Mouse (Mus musculus) CH12.LX (cell line): ENCODE results near the gene 1700013G24Rik. TPM values are rescaled to one million over a fixed set of nuclear protein-coding genes. Genes with fewer than 3 reads are reported as not detected.

Experiments
- DNase-seq: peaks from one replicate; pipeline ENCODE4 v3.0.0-alpha.2; 2013; ENCODE audit errors: extremely low read depth
- H3K27ac ChIP-seq: 2 replicates; pipeline ENCODE4 v1.5.1; 2012; ENCODE audit warnings: low read depth, mild to moderate bottlenecking, control low read depth, moderate library complexity; ENCODE audit not compliant: insufficient read depth
- H3K27me3 ChIP-seq: replicated peaks from 2 replicates; pipeline ENCODE3; 2012; ENCODE audit warnings: inconsistent platforms
- H3K36me3 ChIP-seq, 2 experiments: replicated peaks in 1 of 2; 2 replicates each; pipeline versions ENCODE3 to v1.6.1; 2012; ENCODE audit warnings: inconsistent platforms in 1 of 2, low read length in 1 of 2, mild to moderate bottlenecking in 1 of 2, mixed read lengths in 1 of 2, moderate library complexity in 1 of 2; ENCODE audit not compliant: control insufficient read depth in 1 of 2, insufficient read depth in 1 of 2
- H3K4me1 ChIP-seq, 2 experiments: 2 replicates each; pipeline ENCODE4 v1.6.1; 2012; ENCODE audit warnings: inconsistent platforms in 1 of 2, moderate library complexity in 1 of 2; ENCODE audit not compliant: insufficient read depth in 2 of 2, control insufficient read depth in 1 of 2
- H3K4me2 ChIP-seq: 2 replicates; pipeline ENCODE4 v1.6.1; 2012; ENCODE audit warnings: low read depth, mild to moderate bottlenecking, control low read depth; ENCODE audit not compliant: poor library complexity, insufficient read depth, severe bottlenecking
- H3K4me3 ChIP-seq, 3 experiments: fragments of 150-350 bp in 1 of 3; sonication (generic) in 1 of 3; replicated peaks in 1 of 3; 2 replicates each; pipeline versions ENCODE3 to v1.5.1; 2011 to 2012; ENCODE audit warnings: low read depth in 2 of 3, low read length in 2 of 3, mild to moderate bottlenecking in 2 of 3, moderate library complexity in 2 of 3, control low read depth in 1 of 3, improper control_type of control experiment in 1 of 3, inconsistent platforms in 1 of 3, mixed read lengths in 1 of 3; ENCODE audit not compliant: poor library complexity in 1 of 3
- H3K79me2 ChIP-seq: replicated peaks from 2 replicates; pipeline ENCODE4 v1.6.1; 2012; ENCODE audit warnings: mild to moderate bottlenecking, moderate library complexity; ENCODE audit not compliant: control insufficient read depth, poor library complexity, insufficient read depth, severe bottlenecking; ENCODE audit errors: extremely low read depth
- H3K9ac ChIP-seq: 2 replicates; pipeline ENCODE4 v1.6.1; 2012; ENCODE audit warnings: low read depth, mild to moderate bottlenecking, control low read depth, moderate library complexity; ENCODE audit not compliant: insufficient read depth
- H3K9me3 ChIP-seq: replicated peaks from 2 replicates; pipeline ENCODE3; 2012; ENCODE audit warnings: low read length, inconsistent platforms, mixed read lengths
- CHD1 ChIP-seq: IDR thresholded peaks from 2 replicates; pipeline ENCODE4 v1.6.1; 2012; ENCODE audit warnings: low read depth, low read length, improper control_type of control experiment, inconsistent platforms
- CTCF ChIP-seq, 2 experiments: IDR thresholded peaks in 1 of 2; conservative IDR thresholded peaks in 1 of 2; 2 replicates each; pipeline ENCODE4 v1.5.1; 2011 to 2012; ENCODE audit warnings: low read depth in 2 of 2, low read length in 2 of 2, improper control_type of control experiment in 1 of 2, inconsistent platforms in 1 of 2, mild to moderate bottlenecking in 1 of 2, moderate library complexity in 1 of 2
- GABPA ChIP-seq: IDR thresholded peaks from 2 replicates; pipeline ENCODE4 v1.6.1; 2012; ENCODE audit warnings: low read depth, low read length, improper control_type of control experiment, inconsistent platforms; ENCODE audit not compliant: insufficient replicate concordance
- JUND ChIP-seq: conservative IDR thresholded peaks from 2 replicates; pipeline ENCODE4 v1.6.1; 2011; ENCODE audit warnings: low read depth, low read length, improper control_type of control experiment
- KAT2A ChIP-seq: IDR thresholded peaks from 2 replicates; pipeline ENCODE4 v1.6.1; 2012; ENCODE audit warnings: low read length, improper control_type of control experiment, inconsistent platforms; ENCODE audit not compliant: insufficient replicate concordance
- MAX ChIP-seq: IDR thresholded peaks from 2 replicates; pipeline ENCODE4 v1.6.1; 2011; ENCODE audit warnings: low read length, improper control_type of control experiment
- MAZ ChIP-seq: IDR thresholded peaks from 2 replicates; pipeline ENCODE4 v1.6.1; 2012; ENCODE audit warnings: low read depth, mild to moderate bottlenecking, inconsistent platforms, low read length, improper control_type of control experiment, moderate library complexity
- MXI1 ChIP-seq: IDR thresholded peaks from 2 replicates; pipeline ENCODE4 v1.6.1; 2011; ENCODE audit warnings: mild to moderate bottlenecking, low read depth, low read length, improper control_type of control experiment
- NELFE ChIP-seq: IDR thresholded peaks from 2 replicates; pipeline ENCODE4 v1.6.1; 2011; ENCODE audit warnings: low read depth, low read length, improper control_type of control experiment
- POLR2AphosphoS2 ChIP-seq: IDR thresholded peaks from 2 replicates; pipeline ENCODE4 v1.6.1; 2011; ENCODE audit warnings: low read depth, low read length, improper control_type of control experiment
- SIN3A ChIP-seq: IDR thresholded peaks from 2 replicates; pipeline ENCODE4 v1.6.1; 2012; ENCODE audit warnings: low read length, improper control_type of control experiment, inconsistent platforms
- USF1 ChIP-seq: IDR thresholded peaks from 2 replicates; pipeline ENCODE4 v1.6.1; 2014; ENCODE audit warnings: low read depth, mild to moderate bottlenecking, inconsistent platforms, low read length, improper control_type of control experiment
- ZKSCAN1 ChIP-seq: IDR thresholded peaks from 2 replicates; pipeline ENCODE4 v1.6.1; 2012; ENCODE audit warnings: low read depth, inconsistent platforms, low read length, improper control_type of control experiment, borderline replicate concordance
- ZMIZ1 ChIP-seq: IDR thresholded peaks from 2 replicates; pipeline ENCODE4 v1.6.1; 2012; ENCODE audit warnings: low read depth, mild to moderate bottlenecking, inconsistent platforms, low read length, improper control_type of control experiment
- dilution Hi-C: fragments of 300-500 bp; cut with MboI; formaldehyde crosslinking; loops from 2 replicates; pipeline ENCODE4 v1.14.3; 2020; ENCODE audit warnings: low sequenced_read_pairs; ENCODE audit not compliant: extremely low pct_unique_long_range_greater_than_20kb, extremely low pct_ligation_motif_present
- in situ Hi-C: fragments of 300-500 bp; cut with MboI; formaldehyde crosslinking; loops from 3 replicates; pipeline ENCODE4 v1.14.3; 2019; ENCODE audit warnings: low sequenced_read_pairs, low pct_ligation_motif_present, low pct_unique_long_range_greater_than_20kb, mixed read lengths
- polyA plus RNA-seq: library from polyadenylated mRNA; unstranded; fragments of >175 nt; gene quantifications from 2 replicates; pipeline ENCODE4 v1.2.1, GENCODE M21; 2012; ENCODE audit warnings: low read depth; ENCODE audit not compliant: insufficient read length
- total RNA-seq, 2 experiments: library from RNA; depleted of rRNA; stranded (reverse); fragments of 300-350 nt in 1 of 2; fragments of >200 nt in 1 of 2; gene quantifications; 2 replicates each; pipeline ENCODE4 v1.2.3; 2012 to 2014

Gene 1700013G24Rik
- total and polyA plus RNA-seq, 3 experiments = not detected

DNA sequence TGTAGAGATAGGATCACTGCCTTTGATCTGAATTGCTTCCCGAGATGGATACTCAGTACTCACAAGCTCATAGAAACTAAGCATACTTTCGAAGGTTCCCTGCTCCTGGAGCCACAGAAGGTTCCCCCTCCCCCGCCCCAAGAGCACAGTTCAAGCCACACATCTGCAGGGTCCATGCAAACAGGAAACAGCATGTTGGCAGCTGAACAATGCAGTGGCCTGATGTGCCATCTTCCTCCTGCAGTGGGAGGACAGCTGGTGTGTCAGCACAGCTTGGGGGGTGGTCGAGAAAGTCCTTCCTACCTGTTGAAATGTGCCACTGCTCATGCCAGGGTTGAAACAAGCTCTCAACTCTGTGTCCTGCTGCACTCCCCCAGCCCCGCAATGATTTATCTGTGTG is 5.8 kb downstream of the 1700013G24Rik start:
- H3K4me1 ChIP-seq = peaks cover 0 to 12% of the 10 kb centered on the region in 2 experiments; a peak in 2 of 4 replicates

DNA sequence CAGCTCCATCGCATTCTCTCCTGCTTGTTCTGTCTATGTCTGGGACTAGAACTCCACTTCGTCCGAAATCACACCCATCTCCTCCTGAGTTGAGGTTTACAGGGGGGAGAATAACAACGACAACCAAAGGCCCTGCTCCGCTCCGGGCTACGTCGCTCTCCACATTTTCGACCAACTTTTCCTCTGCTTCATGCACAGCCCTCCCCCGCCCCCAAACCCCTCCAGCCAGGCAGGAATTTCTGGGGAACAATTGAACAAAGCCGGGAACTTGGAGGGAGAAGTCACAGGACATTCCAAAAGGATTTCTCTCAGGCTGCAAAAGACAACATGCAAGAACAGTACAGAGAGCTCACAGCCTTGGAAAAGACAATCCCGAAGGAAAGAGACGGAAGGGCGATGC is 7.6 kb downstream of the 1700013G24Rik start:
- Histone ChIP-seq H3K79me2 (no peaks in the 10 kb centered on the region), H3K9me3 (peaks cover 2% of the 10 kb centered on the region), H3K4me2 (no peak overlapping the region), H3K4me3 (no peak overlapping the region), H3K4me1 (peaks cover 0 to 12% of the 10 kb centered on the region in 2 experiments; a peak in 2 of 4 replicates), H3K27me3 (peaks cover 8% of the 10 kb centered on the region), H3K36me3 (no peaks in the 10 kb centered on the region), H3K27ac (no peak overlapping the region), H3K9ac (no peak overlapping the region)
- in situ Hi-C loops (no loop called here), dilution Hi-C loops (no loop called here)
- DNase-seq = no peak
- TF ChIP-seq GABPA = no peak
- TF ChIP-seq SIN3A = no peak
- TF ChIP-seq MAX = no peak
- no peak for TF ChIP-seq ZKSCAN1
- no peak for TF ChIP-seq CHD1

More for the DNA sequence above, 5.8 kb downstream of the 1700013G24Rik start:
- Histone ChIP-seq H3K4me3 (no peak overlapping the region), H3K36me3 (no peaks in the 10 kb centered on the region), H3K9me3 (peaks cover 2% of the 10 kb centered on the region), H3K9ac (no peak overlapping the region), H3K79me2 (no peaks in the 10 kb centered on the region), H3K27ac (no peak overlapping the region), H3K4me2 (no peak overlapping the region), H3K27me3 (peaks cover 2% of the 10 kb centered on the region)
- DNase-seq = no peak
- dilution Hi-C loops (no loop called here), in situ Hi-C loops (no loop called here)
- TF ChIP-seq ZKSCAN1 = no peak
- TF ChIP-seq POLR2AphosphoS2 = no peak
- TF ChIP-seq JUND = no peak
- TF ChIP-seq MXI1 = no peak
- no peak for TF ChIP-seq ZMIZ1
- TF ChIP-seq CHD1 = no peak
- TF ChIP-seq KAT2A = no peak
- TF ChIP-seq NELFE = no peak
- TF ChIP-seq SIN3A = no peak
- no peak for TF ChIP-seq CTCF (conservative IDR thresholded peaks at IDR 0.05 in 1 of 2, IDR thresholded peaks at IDR 0.05 in 1 of 2; ENCODE audit: low read depth in 2 of 2, low read length in 2 of 2)
- no peak for TF ChIP-seq MAZ

DNA sequence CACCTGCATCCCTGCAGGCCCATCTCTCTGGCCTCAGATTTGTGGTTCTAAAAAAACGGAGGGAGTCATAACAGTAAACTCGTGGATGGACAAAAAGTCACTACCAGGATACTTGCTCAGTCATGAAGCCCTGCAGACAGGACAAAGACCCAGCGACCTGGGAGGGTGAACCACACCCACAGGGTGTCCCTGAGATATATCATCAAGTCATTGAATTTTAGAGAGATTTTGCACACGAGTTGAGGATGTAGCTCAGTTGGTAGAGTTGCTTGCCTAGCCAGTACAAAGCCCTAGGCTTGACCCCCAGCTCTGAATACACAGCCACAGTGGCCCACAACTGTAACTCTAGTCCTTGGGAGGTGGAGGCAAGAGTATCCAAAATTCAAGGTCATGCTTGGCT is 8.1 kb downstream of the 1700013G24Rik start:
- Histone ChIP-seq H3K4me2 (no peak overlapping the region), H3K79me2 (no peaks in the 10 kb centered on the region), H3K4me3 (no peak overlapping the region), H3K36me3 (no peaks in the 10 kb centered on the region), H3K4me1 (peaks cover 0 to 15% of the 10 kb centered on the region in 2 experiments; a peak in 2 of 4 replicates), H3K9me3 (peaks cover 2% of the 10 kb centered on the region), H3K9ac (no peak overlapping the region), H3K27ac (no peak overlapping the region), H3K27me3 (peaks cover 8% of the 10 kb centered on the region)
- no peak for TF ChIP-seq USF1
- dilution Hi-C loops = no loop called here
- DNase-seq = no peak
- in situ Hi-C loops = no loop called here
